15 mouse cellular contexts compared by ENCODE assay signal in the genomic region with DNA sequence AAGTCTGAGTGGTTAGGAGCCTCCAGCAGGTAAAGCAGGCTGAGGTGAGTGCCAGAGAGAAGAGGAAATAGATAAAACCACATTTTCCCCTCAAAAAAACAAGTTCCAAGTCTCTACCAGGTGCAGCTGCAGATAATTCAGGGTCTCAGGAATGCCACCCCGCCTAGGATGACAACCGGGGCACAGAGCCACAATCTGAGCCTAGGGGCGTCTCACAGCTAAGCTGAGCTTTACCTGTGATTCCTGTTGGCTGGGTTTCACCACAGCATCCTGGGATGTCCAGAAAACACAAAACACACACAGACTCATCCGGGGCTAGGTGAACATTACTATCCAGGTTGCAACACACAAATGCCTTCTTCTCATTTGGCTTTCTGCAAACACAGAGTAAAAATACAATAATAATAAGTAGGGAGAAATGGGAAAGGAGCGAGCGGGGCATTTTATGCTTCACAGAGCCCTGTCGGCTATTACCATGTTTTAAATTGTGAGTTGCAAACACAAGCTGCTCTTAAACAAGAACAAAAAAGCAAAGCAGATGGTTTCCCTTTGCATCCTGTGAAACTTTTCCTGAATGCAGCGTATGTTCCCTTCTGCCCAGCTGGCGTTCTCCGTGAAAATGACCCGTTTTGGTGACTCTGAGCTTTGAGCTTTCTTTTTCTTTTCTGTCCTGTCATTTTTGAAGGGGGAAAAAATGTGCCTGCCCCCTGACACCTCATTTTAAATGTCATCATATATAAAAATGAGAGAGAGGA.
A peak's percentile ranks its signal among the peaks of the same experiment; 100 is the strongest.
DNase-seq lines count a peak whose midpoint lies in the region; ATAC-seq lines count a peak whose summit lies in the region.
"Had no signal": no experiment of that assay in that cellular context is flagged by ENCODE, and none has a peak within 500 bp of the region (broad histone marks: within the 10 kb centered on the region; RNA-seq: fewer than 3 reads in every experiment).

No protein-coding gene starts in this region.

- H3K4me2 ChIP-seq in forebrain, embryonic 14.5 days (ENCODE audit: low read length): no peak overlapping the region
- H3K4me2 ChIP-seq: limb, embryonic 12.5 days had no signal

- H3K4me1 ChIP-seq in forebrain, embryonic 14.5 days (ENCODE audit: control insufficient read depth, insufficient read depth, low read length): peaks cover 4% of the 10 kb centered on the region; the same call in 1 of the 2 replicates

- no peak overlapping the region for H3K4me3 ChIP-seq in forebrain, embryonic 14.5 days (ENCODE audit: low read depth, low read length)
- H3K4me3 ChIP-seq: limb, embryonic 12.5 days had no signal

- DNase-seq in frontal cortex, postnatal 10 days (ENCODE audit: low spot score in 2 of 2): no peak
- peak; percentile 90 for DNase-seq in forebrain, embryonic 14.5 days (ENCODE audit: low spot score)
- DNase-seq in layer of hippocampus, postnatal 14 days (ENCODE audit: low spot score in 2 of 2): peak; percentile 11 to 78
- DNase-seq in right cerebral cortex, postnatal 10 days (ENCODE audit: low spot score in 2 of 2): peak; percentile 62 to 70
- DNase-seq in adrenal gland, postnatal 36 days: no peak
- no peak for DNase-seq in heart, postnatal 25 days (ENCODE audit: low spot score)
- DNase-seq: cerebellum, adult 18-20 months; kidney, postnatal 10 days; lung, adult 18-20 months; spleen, adult 18-20 months had no signal

- no peaks in the 10 kb centered on the region for H3K27me3 ChIP-seq in forebrain, embryonic 14.5 days (replicated peaks; ENCODE audit: control insufficient read depth, insufficient read depth, low read length)
- H3K27me3 ChIP-seq: limb, embryonic 12.5 days had no signal

- peak; percentile 80 for ATAC-seq in frontal cortex, adult (ENCODE audit: low TSS enrichment)
- peak; percentile 67 for ATAC-seq in forebrain, embryonic 14.5 days
- no peak for ATAC-seq in CD4-positive, CD25-positive, alpha-beta regulatory T cell, adult 4 months
- ATAC-seq: inflammation-experienced regulatory T-cells, adult 6 months had no signal

- no peak overlapping the region for H3K27ac ChIP-seq in forebrain, embryonic 14.5 days (ENCODE audit: low read depth, low read length)
- H3K27ac ChIP-seq: limb, embryonic 12.5 days had no signal

- no peak overlapping the region for H3K9ac ChIP-seq in forebrain, embryonic 14.5 days (ENCODE audit: low read length)
- H3K9ac ChIP-seq: limb, embryonic 12.5 days had no signal

- H3K36me3 ChIP-seq in forebrain, embryonic 14.5 days (ENCODE audit: control insufficient read depth, insufficient read depth, low read length): no peaks in the 10 kb centered on the region
- H3K36me3 ChIP-seq: G1E; limb, embryonic 12.5 days had no signal

- intact Hi-C loops in heart, postnatal 25 days (cut with DNase I): no loop called here

- WGBS in forebrain, embryonic 14.5 days: 45% methylated on average over 11 of the region's 11 CpGs

- no peaks in the 10 kb centered on the region for H3K9me3 ChIP-seq in forebrain, embryonic 14.5 days (replicated peaks; ENCODE audit: control insufficient read depth, low read length)
- H3K9me3 ChIP-seq: limb, embryonic 12.5 days had no signal

Comparison
In these comparisons a context has a peak if more than half of its experiments do, and no peak if none do; other contexts are left out.
1. DNase-seq: peak in forebrain, embryonic 14.5 days (single experiment), layer of hippocampus, postnatal 14 days (2 of 2) and right cerebral cortex, postnatal 10 days (2 of 2); none in frontal cortex, postnatal 10 days (0 of 2), adrenal gland, postnatal 36 days (0 of 2) and heart, postnatal 25 days (single experiment).